8 mouse cellular contexts compared by ENCODE assay signal in genomic region chr8:121113261-121113660, GRCm38 (mm10). TPM values are rescaled to one million over a fixed set of nuclear protein-coding genes. Genes with fewer than 3 reads are reported as not detected.
DNase-seq lines count a peak whose midpoint lies in the region; ATAC-seq and TF ChIP-seq lines count a peak whose summit lies in the region.

No protein-coding gene starts in this region.

- H3K36me3 ChIP-seq in G1E (replicated peaks) = no peaks in the 10 kb centered on the region
- H3K36me3 ChIP-seq in forebrain, embryonic 15.5 days = no peaks in the 10 kb centered on the region
- no peaks in the 10 kb centered on the region for H3K36me3 ChIP-seq in lung, embryonic 15.5 days

- peaks cover 34% of the 10 kb centered on the region for H3K9me3 ChIP-seq in G1E (replicated peaks)
- no peaks in the 10 kb centered on the region for H3K9me3 ChIP-seq in forebrain, embryonic 15.5 days
- no peaks in the 10 kb centered on the region for H3K9me3 ChIP-seq in lung, embryonic 15.5 days

- under 1% methylated on average over 21 of the region's 21 CpGs for WGBS in forebrain, embryonic 15.5 days
- WGBS in lung, embryonic 15.5 days = under 1% methylated on average over 21 of the region's 21 CpGs

- no peak overlapping the region for H3K9ac ChIP-seq in forebrain, embryonic 15.5 days (replicated peaks)
- no peak overlapping the region for H3K9ac ChIP-seq in lung, embryonic 15.5 days

- DNase-seq in G1E (ENCODE audit: low spot score) = peak; percentile 75
- DNase-seq in cerebellum, adult 11 months = peak; percentile 96
- peak; percentile 97 to 99 for DNase-seq in heart, postnatal 14 days
- DNase-seq in layer of hippocampus, adult 9-10 months (ENCODE audit: low spot score) = peak; percentile 96
- DNase-seq in ovary, postnatal 10 days (ENCODE audit: low spot score) = peak; percentile 98
- peak; percentile 95 for DNase-seq in thymus, postnatal 0 days (ENCODE audit: low spot score)

- intact Hi-C loops in heart, postnatal 14 days (cut with DNase I) = loop anchor here (1.0 to 5.0 kb wide), 4 partner anchors 116 to 400 kb away; no protein-coding TSS in a partner anchor

- peak; percentile 76 for ATAC-seq in G1E (ENCODE audit: extremely low read depth, insufficient number of reproducible peaks, low FRiP score, poor library complexity, severe bottlenecking)
- ATAC-seq in forebrain, embryonic 15.5 days (replicated peaks) = peak; percentile 30; the same call in 1 of the 2 replicates
- 0 out of 2 replicates have a peak, but pooled peaks have one; percentile 4 for ATAC-seq in lung, embryonic 15.5 days (ENCODE audit: borderline replicate concordance, extremely low read depth, low FRiP score, low TSS enrichment)

- no peak overlapping the region; the same call in 1 of the 2 replicates for H3K4me3 ChIP-seq in G1E (ENCODE audit: low read depth, low read length)
- no peak overlapping the region for H3K4me3 ChIP-seq in forebrain, embryonic 15.5 days
- H3K4me3 ChIP-seq in lung, embryonic 15.5 days = no peak overlapping the region

- no peak overlapping the region for H3K27ac ChIP-seq in forebrain, embryonic 15.5 days (replicated peaks)
- H3K27ac ChIP-seq in lung, embryonic 15.5 days = no peak overlapping the region

- peaks cover 17% of the 10 kb centered on the region for H3K4me1 ChIP-seq in G1E (ENCODE audit: insufficient read depth, low read depth, low read length)
- peaks cover 21% of the 10 kb centered on the region for H3K4me1 ChIP-seq in forebrain, embryonic 15.5 days
- H3K4me1 ChIP-seq in lung, embryonic 15.5 days = peaks cover 38% of the 10 kb centered on the region

- no peak overlapping the region for H3K4me2 ChIP-seq in forebrain, embryonic 15.5 days (replicated peaks)
- peak overlapping the region; percentile 28; the same call in 1 of the 2 replicates for H3K4me2 ChIP-seq in lung, embryonic 15.5 days

- no peaks in the 10 kb centered on the region for H3K27me3 ChIP-seq in G1E (ENCODE audit: insufficient read depth, low read length)
- H3K27me3 ChIP-seq in forebrain, embryonic 15.5 days = peaks cover 57% of the 10 kb centered on the region
- peaks cover 60% of the 10 kb centered on the region for H3K27me3 ChIP-seq in lung, embryonic 15.5 days

- TF ChIP-seq CTCF in G1E (IDR thresholded peaks at IDR 0.05; ENCODE audit: low read depth, low read length) = peak; percentile 64

RNA-seq across cellular contexts. Expression of gene Foxc2, which starts 2.7 kb away (rescaled TPM):
- not detected in 2 replicates for total RNA-seq in G1E (2014; fragmentation: Nextera tagmentation)
- total RNA-seq in G1E (2017) = 0.06 TPM in 1 of 2 replicates, not detected in the other
- 0.02 TPM in 2 replicates for polyA plus RNA-seq in G1E (2012)
- 1.6 and 2.0 TPM in 2 replicates for polyA plus RNA-seq in forebrain, embryonic 15.5 days (2015; fragmentation: Nextera tagmentation; extraction: Ambion mirVana)
- total RNA-seq in heart, postnatal 14 days (2021) = 1 to 10 TPM; 2.4 to 2.6 TPM
- polyA plus RNA-seq in lung, embryonic 15.5 days (2015; fragmentation: Nextera tagmentation; extraction: Ambion mirVana) = 2.1 and 2.3 TPM in 2 replicates
- polyA plus RNA-seq in thymus, postnatal 0 days (2015; fragmentation: Nextera tagmentation; extraction: Ambion mirVana) = 0.31 and 0.39 TPM in 2 replicates

RNA-seq across cellular contexts. Expression of gene Mthfsd, which starts 5.1 kb away (rescaled TPM):
- total RNA-seq in G1E (2014; fragmentation: Nextera tagmentation) (31.0 and 44.5 TPM in 2 replicates), G1E (2017) (35.0 and 36.1 TPM in 2 replicates)
- 34.4 and 42.7 TPM in 2 replicates for polyA plus RNA-seq in G1E (2012)
- polyA plus RNA-seq in forebrain, embryonic 15.5 days (2015; fragmentation: Nextera tagmentation; extraction: Ambion mirVana) = 49.8 and 55.4 TPM in 2 replicates
- 10 to 100 TPM; 13.5 to 17.3 TPM for total RNA-seq in heart, postnatal 14 days (2021)
- 60.2 and 60.8 TPM in 2 replicates for polyA plus RNA-seq in lung, embryonic 15.5 days (2015; fragmentation: Nextera tagmentation; extraction: Ambion mirVana)
- polyA plus RNA-seq in thymus, postnatal 0 days (2015; fragmentation: Nextera tagmentation; extraction: Ambion mirVana) = 36.4 and 37.1 TPM in 2 replicates

RNA-seq across cellular contexts. Expression of gene Foxl1, which starts 14.5 kb away (rescaled TPM):
- total RNA-seq in G1E (2014; fragmentation: Nextera tagmentation) (not detected in 2 replicates), G1E (2017) (not detected in 2 replicates)
- not detected in 2 replicates for polyA plus RNA-seq in G1E (2012)
- polyA plus RNA-seq in forebrain, embryonic 15.5 days (2015; fragmentation: Nextera tagmentation; extraction: Ambion mirVana) = 0.10 and 0.18 TPM in 2 replicates
- total RNA-seq in heart, postnatal 14 days (2021) = under 1 TPM; 0.12 to 0.17 TPM
- polyA plus RNA-seq in lung, embryonic 15.5 days (2015; fragmentation: Nextera tagmentation; extraction: Ambion mirVana) = 6.8 and 8.5 TPM in 2 replicates
- polyA plus RNA-seq in thymus, postnatal 0 days (2015; fragmentation: Nextera tagmentation; extraction: Ambion mirVana) = 0.10 and 0.12 TPM in 2 replicates

RNA-seq across cellular contexts. Expression of gene Foxf1, which starts 29.1 kb away (rescaled TPM):
- total RNA-seq in G1E (2014; fragmentation: Nextera tagmentation) = not detected in 2 replicates
- 0.11 and 0.12 TPM in 2 replicates for total RNA-seq in G1E (2017)
- polyA plus RNA-seq in G1E (2012) = not detected in 2 replicates
- polyA plus RNA-seq in forebrain, embryonic 15.5 days (2015; fragmentation: Nextera tagmentation; extraction: Ambion mirVana) = 0.54 and 0.87 TPM in 2 replicates
- total RNA-seq in heart, postnatal 14 days (2021) = under 1 TPM; 0.17 to 0.22 TPM
- polyA plus RNA-seq in lung, embryonic 15.5 days (2015; fragmentation: Nextera tagmentation; extraction: Ambion mirVana) = 151 and 157 TPM in 2 replicates
- polyA plus RNA-seq in thymus, postnatal 0 days (2015; fragmentation: Nextera tagmentation; extraction: Ambion mirVana) = 0.12 and 0.16 TPM in 2 replicates

Comparison
In these comparisons a context has a peak if more than half of its experiments do, and no peak if none do; other contexts are left out.
1. ATAC-seq: peak in every context shown above with its lines; median percentile 76 in G1E; 30 in forebrain, embryonic 15.5 days; 4 in lung, embryonic 15.5 days.